Mouse (Mus musculus) kidney, postnatal 4 days (tissue): ENCODE results near the gene Myo19.

ENCODE experiments used
- DNase-seq, 2 experiments: peaks; one replicate each; pipeline ENCODE4 v3.0.0; 2021; ENCODE audit warnings: mixed read lengths in 2 of 2

The Myo19 gene

DNA sequence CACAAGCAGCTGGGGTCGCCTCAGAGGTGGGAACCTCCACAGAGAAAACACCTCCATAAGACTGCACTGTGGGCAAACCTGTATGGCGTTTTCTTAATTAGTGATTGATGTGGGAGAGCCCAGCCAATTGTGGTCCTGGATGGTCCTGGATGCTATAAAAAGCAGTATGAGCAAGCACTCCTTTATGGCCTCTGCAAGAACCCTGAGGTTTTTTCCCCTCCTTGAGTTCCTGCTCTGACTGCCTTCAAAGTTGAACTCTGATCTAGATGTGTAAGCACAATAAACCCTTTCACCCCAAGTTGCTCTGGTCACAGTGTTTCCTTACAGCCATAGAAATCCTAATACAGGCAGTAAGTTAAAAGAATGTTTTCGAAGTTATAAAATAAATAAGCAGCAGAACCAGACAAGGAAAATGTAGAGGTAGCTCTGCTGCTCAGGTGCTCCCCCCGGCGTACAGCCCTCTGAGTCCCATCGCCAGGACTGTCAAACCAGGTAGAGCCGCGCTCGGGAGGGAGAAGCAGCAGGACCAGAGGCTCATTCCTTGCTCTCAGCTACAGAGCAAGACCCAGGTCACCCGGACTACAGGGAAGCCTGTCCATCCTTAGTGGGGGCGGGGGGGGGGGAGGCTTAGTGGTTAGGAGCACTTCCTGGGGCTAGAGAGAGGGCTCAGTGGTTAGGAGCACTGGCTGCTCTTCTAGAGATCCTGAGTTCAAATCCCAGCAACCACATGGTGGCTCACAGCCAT is 7.0 kb downstream of the Myo19 start:
- DNase-seq: no peak

DNA sequence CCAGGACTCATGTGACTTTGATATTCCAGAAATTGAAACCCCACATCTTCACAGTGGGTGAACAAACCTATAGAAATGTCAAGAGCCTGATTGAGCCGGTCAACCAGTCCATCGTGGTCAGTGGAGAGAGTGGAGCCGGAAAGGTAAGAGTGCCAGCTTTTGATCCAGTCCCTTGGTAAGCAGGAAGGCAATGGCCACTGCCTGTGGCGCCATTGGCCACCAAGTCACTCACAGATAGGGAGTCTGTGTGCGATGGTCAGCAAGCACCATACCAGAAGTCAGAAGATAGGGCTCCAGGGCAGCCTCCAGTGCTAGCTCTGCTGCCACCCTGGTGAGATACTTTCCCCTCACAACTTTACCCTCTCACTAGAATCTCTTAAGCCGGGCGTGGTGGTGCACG is 8.1 kb downstream of the Myo19 start:
- DNase-seq: no peak

DNA sequence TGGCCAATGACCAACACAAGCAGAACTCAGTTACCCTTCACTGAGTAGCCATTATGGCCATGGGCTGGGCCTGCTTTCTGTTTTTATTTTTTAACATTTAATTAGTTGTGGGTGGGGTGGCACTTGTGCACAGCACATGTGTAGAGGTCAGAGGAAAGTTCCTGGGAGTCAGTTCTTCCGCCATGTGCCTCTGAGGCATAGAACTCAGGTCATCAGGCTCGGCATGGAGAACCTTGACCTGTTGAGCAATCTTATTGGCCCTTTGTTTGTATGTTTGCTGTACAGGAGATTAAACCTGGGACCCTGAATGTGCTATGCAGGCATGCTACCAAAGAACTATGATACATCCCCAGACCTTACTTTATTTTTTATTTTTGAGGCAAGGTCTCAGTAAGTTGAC is 9.5 kb downstream of the Myo19 start:
- no peak for DNase-seq

DNA sequence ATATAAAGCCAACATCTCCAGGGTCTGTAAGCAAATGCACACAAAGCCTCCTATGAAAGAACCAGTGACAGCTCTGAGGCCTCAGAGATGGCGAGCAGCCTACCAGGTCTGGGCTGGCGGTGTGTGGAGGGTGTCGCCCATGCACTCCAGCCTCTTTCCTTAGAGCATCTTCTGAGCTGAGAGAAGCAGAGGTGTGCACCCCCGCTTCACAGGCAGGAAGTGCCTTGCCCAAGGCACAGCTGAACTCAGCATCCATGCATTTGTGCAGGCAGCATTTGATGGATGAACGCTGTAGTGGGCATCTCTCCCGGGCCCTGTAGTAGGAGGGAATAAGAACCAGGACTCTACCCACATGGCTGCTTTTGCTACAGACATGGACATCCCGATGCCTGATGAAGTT is 11.8 kb downstream of the Myo19 start:
- no peak for DNase-seq

DNA sequence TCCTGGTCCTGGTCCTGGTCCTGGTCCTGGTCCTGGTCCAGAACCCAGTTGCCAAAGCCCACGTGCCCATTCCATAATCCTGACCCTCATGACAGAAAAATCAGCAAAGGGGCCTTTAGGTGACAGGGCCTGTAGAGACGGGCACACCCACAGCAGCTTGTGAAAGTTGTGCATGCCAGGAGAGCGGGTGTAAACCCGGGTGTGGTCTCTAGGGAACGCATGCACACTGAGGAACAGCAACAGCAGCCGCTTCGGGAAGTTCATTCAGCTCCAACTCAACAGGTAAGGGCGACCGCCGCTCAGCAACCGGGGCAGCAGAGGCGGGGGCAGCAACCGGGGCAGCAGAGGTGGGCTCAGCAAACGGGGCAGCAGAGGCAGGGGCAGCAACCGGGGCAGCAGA is 13.2 kb downstream of the Myo19 start:
- DNase-seq: no peak

DNA sequence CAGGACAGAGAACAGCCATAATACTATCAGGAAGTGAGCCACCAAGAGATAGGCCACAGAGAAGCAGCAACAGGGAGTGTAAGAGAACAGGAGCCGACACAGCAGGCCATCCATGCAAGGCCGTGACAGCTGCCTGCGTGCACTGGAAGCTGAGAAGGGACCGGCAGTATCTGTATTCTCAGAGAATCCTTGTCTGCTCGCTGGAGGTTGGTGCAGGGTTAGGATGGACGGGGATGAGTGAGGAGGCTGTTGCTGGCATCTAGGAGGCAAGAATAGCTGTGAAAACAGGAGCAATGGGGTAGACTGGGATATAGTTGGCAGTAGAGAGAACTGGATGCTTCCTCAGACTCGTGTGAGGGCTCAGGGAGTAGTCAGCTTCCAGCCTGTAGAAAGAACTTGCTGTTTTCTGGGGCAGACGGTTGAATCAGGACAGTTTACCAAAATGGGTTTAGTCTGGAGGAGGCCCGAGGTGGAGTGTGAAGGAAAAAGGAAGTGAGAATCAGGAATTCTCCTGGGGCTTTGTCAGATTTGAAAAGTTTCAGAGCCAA is 24.7 kb downstream of the Myo19 start:
- no peak for DNase-seq

DNA sequence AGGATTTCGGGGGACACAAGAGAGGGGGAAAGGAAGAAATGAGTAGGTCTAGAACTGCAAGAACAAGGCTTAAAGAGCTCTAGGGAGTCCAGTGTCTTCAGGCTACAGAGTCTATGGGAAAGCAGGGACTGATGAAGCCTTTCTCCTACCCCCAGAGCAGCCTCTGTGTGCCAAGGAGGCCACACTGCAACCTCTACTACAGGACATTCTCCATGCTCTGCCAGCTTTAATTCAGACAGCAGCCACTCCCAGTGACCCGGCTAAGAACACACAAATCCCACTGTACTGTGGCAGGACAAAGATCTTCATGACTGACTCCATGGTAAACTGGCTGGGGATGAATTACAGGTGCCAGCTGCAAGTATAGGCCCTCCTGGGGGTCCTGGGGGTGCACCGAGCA is 27.1 kb downstream of the Myo19 start:
- no peak for DNase-seq

DNA sequence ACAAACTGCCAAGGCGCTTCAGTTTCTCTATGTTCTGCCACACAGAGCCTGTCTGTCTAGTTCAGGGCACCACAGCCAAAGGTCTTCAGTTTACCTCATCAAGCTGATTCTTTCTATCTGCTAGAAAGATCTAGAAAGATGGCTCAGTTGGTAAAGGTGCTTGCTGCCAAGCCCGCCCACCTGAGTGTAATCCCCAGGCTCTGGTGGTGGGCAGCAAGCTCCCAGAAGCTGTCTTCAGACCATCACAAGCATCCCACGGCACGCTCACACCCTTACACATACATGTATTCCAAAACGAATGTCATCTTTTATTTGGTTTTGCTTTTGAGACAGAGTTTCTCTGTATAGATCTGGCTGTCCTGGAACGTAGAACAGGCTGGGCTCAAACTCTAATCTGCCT is 28.5 kb downstream of the Myo19 start:
- no peak for DNase-seq

DNA sequence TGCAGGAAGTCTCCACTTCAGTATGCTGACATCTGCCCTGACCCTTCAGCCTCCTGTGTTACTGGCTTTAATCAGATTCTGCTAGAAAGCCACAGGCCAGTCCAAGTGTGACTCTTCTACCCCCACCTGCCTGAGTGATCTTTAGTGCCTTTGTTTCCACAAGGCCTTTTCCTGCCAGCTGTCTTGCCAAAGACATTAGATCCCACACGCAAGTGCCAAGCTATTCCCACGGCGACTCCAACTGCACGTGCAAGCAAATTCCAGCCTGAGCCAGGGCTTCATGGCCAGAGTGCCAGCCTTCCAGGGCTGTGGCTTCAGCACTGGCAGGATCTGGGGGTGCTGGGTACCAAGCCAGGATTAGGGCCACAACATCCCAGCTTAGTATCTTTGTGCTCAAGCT is 30.5 kb downstream of the Myo19 start:
- DNase-seq: no peak

DNA sequence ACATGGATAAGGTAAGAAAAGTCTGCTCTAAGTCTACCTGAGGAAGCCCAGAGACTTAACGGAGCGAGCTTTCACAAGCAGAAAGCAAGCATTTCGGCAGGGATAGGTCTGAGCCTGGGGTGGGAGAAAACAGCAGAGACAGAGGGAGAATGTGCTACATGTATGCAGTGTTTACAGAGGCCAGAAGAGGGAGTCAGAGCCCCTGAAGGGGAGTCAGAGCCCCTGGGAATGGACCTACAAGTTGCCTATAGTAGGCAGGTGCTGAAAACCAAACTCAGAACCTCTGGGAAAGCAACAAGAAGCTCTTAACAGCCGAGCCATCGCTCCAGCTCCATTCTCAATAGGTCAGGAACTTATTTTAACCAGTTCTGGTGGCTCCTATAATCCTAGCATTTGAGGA is 34.7 kb downstream of the Myo19 start:
- DNase-seq: no peak

DNA sequence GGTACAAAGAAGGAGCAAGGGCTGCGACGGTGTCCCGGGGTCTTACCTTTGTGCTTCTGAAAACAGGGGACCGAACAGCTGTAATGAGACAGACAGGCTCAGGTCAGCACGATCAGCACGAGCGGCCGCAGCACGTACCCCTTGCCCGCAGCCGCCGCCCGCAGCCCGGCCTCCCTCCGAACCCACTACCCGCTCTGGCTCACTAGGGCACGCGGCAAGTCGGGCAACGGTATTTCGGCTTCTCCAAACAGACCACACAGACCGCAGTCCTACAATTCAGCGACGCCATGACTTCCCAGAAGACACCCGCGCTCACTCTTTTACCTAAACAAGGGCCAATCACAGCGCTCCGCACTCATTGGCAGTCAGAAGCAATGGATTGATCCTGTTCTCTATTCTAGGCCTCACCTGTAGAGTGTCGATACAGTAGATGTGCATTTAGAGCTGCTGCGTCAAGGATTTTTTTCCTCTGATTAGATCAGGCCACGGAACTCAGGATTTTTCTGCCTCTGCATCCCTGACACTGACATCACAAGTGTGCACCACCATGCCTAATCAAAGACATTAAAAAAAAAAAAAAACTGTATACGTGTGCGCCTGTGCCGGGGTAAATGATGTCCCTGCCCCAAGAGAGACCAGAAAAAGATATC is 36.2 kb downstream of the Myo19 start, which contains the start of gene Znhit3:
Gene Znhit3, minus strand, starts transcription at position 314 of the 650 bp plus-strand sequence.
- DNase-seq: peak; percentile 83 to 89

DNA sequence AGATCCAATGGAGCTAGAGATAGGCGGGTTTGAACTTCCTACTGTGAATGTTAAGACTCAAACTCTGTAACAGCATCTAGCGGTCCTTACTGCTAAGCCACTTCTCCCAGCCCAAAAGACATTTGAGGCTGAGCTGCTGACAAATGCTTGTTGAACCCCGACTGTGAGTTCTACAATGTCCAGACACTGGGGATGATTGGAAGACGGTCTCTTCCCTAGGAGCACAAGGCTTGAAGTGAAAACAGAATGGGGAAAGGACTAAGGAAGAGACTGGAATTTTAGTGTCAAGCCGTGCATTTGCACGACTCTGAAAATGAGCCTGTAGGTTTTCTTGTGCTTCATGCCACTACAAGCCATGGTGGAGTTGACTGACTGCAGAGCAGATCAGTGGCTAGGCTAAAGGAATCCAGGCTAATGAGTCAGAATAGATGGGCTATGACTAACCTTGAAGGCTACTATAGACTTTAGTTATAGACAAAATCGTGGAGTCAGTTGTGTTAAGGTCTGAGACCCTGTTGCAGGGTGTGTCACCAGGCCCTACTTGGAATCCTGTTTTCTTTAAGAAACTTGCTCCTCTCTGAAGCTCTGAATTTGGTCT is 36.9 kb downstream of the Myo19 start:
- DNase-seq: no peak

DNA sequence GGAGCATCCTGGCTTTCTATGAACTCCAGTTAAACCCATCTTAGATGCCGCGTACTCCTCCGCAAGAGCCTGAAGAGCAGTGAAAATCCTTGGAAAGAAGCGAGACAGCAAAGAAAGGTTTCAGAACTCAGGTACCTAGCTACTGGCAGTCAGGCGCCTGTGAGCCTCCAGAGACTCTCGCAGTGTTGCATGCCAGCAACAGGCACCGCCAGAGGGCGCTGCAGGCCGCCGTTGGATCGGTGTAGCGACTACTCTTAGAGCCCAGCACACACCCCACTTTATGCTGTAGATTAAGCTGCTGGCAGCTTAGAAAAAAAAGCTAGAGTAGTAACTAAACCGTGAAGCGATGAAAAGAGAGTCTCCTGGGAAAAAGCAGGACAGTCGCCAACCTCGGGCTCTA is 38.5 kb downstream of the Myo19 start:
- peak; percentile 95 for DNase-seq

DNA sequence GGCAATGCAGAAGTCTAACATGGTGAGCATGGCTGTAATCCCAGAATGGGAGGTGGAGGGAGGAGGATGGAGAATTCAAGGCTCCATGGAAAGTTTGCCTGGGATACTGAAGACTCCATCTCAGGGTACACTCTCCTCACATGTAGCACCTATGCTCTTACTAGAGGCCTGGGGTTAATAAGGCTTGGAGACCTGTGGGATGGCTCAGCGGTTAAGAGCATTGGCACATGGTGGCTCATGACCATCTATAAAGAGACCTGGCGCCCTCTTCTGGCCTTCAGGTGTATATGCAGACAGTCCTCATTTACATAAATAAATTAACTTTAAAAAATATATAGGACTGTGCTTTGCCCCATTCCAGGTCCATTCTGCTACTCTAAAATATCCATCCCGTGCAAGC is 39.3 kb downstream of the Myo19 start:
- DNase-seq: peak; percentile 46 to 60

DNA sequence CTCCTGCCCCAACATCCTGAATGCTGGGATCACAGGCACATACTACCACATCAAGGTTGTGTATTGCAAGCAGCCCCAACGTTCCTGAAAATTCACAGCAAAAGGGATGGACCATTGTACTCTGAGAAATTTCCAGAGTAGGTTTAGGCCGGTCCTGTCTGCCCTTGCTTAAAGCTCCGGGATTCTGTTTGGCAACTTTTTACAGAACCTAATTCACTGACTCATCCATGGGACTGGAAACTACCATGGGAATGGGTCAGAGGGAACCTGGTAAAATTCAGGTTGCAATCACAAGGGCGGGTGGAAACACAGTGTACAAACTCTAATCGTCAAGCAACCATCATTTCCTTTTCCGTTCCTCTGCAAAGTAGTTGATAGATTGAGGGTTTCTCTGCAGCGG is 40.0 kb downstream of the Myo19 start:
- no peak for DNase-seq

DNA sequence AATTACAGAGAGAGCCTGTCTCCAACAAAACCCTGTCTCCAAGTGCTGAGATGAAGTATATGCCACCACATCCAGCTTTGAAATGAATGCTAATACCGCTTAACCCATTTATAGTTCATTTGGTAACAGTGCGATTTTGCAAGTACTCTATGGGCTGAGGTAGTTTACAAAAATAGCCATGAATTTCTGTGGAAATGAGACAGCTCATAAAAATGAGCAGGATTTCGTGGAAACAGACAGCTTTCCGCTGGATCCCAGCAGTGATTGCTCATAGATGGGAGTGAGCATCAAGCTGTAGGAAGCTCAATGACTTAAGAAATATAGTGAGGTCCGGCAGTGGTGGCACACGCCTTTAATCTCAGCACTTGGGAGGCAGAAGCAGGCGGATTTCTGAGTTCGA is 41.0 kb downstream of the Myo19 start:
- no peak for DNase-seq

DNA sequence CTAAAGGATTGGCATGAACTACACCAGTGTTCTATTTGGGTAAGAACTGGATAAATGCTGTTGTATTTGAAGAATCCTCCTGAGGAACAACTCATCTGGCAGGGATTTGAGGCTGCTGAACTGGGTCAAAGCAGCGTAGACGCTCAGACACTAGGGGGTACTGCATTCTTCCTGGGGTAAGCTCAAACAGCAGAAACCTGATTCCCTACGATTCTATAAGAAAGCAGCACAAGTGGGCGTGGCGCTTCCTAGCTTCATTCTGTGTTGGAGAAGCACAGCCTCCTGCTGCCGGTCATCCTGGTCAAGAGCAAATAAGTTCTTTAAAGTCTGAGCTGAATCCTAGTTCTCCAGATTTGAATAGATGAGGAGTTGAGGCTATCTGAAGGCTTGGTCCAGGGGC is 52.3 kb downstream of the Myo19 start:
- DNase-seq: no peak

DNA sequence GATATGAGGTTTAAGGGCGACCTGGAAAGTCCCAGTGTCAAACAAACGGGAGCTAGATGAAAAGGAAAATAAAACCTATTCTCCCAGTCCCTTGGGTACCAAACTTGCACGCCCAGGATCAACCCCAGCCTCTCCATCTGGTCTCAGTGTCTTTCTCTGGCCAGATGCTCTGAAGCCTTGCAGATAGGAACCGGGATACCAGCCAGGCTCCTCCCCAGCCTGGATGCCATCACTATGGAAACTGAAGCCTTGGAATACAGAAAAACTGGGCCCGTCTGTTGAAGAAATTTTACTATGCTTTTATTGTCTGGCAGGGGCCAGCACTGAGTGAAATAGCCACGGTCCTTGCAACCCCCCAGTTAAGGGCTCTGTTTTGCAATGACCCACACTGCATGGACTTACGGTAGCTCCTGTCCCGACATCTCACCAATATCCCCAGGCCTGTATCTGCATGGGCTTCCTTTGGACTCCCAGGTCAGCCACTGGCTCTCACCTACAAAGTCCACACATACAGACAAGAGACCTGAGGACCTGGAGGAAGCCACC is 59.6 kb downstream of the Myo19 start:
- DNase-seq: peak in 1 of 2 experiments; percentile 12

DNA sequence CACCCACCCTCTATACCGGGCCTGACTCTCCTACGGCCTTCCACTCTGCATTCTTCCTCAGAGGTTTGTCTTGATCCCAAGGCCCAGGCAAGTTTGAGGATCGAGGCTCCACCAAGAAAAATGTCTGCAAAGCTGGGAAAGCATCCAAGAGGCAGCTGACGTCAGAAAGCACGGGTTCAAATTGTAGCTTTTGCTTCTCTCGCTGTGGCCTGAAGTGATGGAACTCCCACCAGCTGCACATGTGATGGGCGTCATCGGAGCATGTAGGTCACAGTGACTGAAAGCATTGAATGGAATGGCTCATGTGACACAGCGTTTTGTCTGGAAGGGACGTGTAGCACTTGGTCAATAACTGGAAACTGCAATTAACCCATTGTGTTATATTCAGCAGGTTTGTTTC is 60.2 kb downstream of the Myo19 start:
- no peak for DNase-seq

DNA sequence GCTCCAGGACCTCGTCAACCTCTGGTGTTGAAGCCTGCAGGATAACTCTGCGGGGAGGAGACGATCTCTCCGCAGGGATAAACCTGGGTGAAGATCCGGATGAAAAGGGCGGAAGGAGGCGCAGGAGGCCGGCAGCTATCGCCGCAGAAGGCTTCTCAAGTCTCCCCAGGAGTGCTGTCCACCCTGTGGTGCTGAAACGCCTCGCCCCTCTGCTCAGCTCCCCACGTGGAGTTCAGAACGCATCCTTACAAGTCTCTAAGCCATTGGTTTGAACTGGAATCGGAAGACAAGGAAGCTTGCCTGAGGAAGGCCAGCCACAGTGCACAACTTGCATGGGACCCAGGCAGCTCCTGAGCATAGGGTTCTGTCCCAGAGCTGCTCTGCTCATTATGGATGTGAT is 64.0 kb downstream of the Myo19 start:
- peak; percentile 93 for DNase-seq

DNA sequence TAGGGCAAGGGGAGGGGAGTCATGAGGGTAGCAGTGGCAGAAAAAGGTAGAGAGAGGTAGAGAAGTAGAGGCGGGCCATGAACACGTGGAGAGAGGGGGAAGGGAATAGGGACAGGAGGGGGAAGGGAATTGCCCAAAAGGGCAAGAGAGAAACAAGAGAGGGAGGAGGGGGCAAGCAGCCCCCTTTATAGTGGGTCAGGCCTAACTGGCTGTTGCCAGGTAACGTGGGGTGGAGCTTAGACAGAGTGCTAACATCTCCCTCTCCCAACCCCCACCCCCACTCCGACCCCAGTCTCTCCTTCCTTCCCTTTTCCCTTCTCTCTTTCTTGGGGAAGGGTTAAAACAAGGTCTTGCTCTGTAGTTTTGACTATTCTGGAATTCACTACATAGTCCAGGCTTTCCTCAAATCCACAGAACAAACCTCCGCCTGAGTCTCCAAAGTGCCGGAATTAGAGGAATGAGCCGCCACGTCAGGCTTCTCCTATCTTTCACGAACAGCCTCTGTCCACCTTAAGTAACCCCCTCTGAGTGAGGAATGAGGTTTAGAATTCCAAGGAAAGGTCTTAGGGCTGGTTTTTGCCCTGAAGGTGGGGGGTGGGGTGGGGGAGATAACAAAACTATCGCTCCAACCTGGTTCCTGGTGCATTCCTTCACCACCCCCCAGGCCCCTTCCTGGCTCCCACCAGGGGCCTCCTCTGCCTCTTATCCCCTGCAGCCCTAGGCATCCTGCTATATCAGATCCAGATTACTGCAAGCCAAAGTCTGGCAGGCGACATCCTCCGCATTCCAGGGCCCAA is 64.9 kb downstream of the Myo19 start:
- no peak for DNase-seq

DNA sequence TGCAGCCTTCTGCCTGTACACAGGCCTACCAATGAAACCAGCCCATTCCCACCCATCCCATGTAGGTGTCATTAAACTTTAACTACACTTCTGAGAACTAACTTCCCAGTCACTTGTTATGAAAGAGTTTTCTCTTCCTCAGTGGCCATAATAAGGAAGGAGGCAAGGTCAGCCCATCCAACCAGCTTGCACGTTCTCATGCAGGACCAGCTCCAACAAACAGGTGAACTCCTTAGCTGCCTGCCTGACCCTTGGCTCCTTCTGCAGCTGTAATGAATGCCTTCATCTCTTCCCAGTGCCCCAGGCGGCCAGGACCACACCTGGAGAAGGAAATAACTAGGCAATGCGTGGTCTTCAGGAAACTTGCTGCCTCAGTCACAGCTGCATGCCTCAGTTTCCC is 65.9 kb downstream of the Myo19 start:
- no peak for DNase-seq

DNA sequence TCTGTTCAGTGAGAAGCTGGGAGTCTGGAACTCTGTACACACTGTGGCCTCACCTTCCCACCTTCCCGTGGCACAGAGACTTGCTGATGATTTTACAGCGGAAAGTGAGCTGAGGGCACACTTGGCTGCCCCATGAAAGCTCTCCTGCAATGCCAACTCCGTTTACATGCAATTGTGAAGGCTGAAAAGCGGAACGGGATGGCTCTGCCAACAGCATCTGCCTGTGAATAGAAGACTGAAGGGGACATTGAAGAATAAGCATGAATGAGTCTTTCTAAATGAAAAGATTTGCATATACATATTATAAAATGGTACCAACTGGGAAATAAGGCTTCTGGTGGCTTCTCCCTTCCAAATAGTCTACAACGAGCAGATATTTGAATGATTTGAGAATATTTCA is 67.3 kb downstream of the Myo19 start:
- DNase-seq: no peak
